Mouse (Mus musculus): ENCODE measurements at regions not wholly inside any gene's neighbourhood (a gene's known extent, or its start where the extent isn't known, plus 50 kb on each side); places are given as distances from the start of the nearest gene placed in this dataset.

GRCm38 (mm10) chr13:47505380-47505955, 383.0 kb downstream of the Rnf144b start:
- WGBS = 87% methylated on average over 15 of the region's 15 CpGs
- Histone ChIP-seq H3K4me1 (replicated peaks; ENCODE audit: control insufficient read depth, insufficient read depth, low read length) (no peaks in the 10 kb centered on the region), H3K4me2 (ENCODE audit: low read depth, low read length) (no peak overlapping the region), H3K36me3 (ENCODE audit: control insufficient read depth, insufficient read depth, low read length) (no peaks in the 10 kb centered on the region), H3K27ac (ENCODE audit: low read length) (no peak overlapping the region), H3K27me3 (ENCODE audit: control insufficient read depth, insufficient read depth, low read depth, low read length) (no peaks in the 10 kb centered on the region), H3K9ac (ENCODE audit: low read length) (no peak overlapping the region), H3K4me3 (ENCODE audit: low read length) (no peak overlapping the region), H3K9me3 (ENCODE audit: control insufficient read depth, low read length) (no peaks in the 10 kb centered on the region)
- ATAC-seq (ENCODE audit: low read depth) = no peak

- no peaks in the 10 kb centered on the region for H3K9me3 ChIP-seq (ENCODE audit: control insufficient read depth, low read length)
- no peak overlapping the region for H3K4me2 ChIP-seq (ENCODE audit: low read depth, low read length)
- ATAC-seq (ENCODE audit: low read depth) = no peak
- H3K27ac ChIP-seq (ENCODE audit: low read length) = no peak overlapping the region
- H3K27me3 ChIP-seq (ENCODE audit: control insufficient read depth, insufficient read depth, low read depth, low read length) = no peaks in the 10 kb centered on the region
- H3K4me3 ChIP-seq (ENCODE audit: low read length) = no peak overlapping the region
- H3K4me1 ChIP-seq (replicated peaks; ENCODE audit: control insufficient read depth, insufficient read depth, low read length) = no peaks in the 10 kb centered on the region
- no peak overlapping the region for H3K9ac ChIP-seq (ENCODE audit: low read length)
- H3K36me3 ChIP-seq (ENCODE audit: control insufficient read depth, insufficient read depth, low read length) = no peaks in the 10 kb centered on the region
- WGBS = 97% methylated on average over 1 of the region's 1 CpGs
These were observed 410.5 kb downstream of the Rnf144b start for GRCm38 (mm10) chr13:47532935-47533334.

- ATAC-seq (ENCODE audit: low read depth) = no peak
- 86% methylated on average over 2 of the region's 2 CpGs for WGBS
These were observed 414.7 kb downstream of the Rnf144b start for GRCm38 (mm10) chr13:47537156-47537555.

GRCm38 (mm10) chr13:47549626-47550025, 427.2 kb downstream of the Rnf144b start:
- H3K9me3 ChIP-seq (ENCODE audit: control insufficient read depth, low read length) = no peaks in the 10 kb centered on the region
- 57% methylated on average over 6 of the region's 6 CpGs for WGBS
- no peak overlapping the region for H3K4me3 ChIP-seq (ENCODE audit: low read length)
- H3K4me1 ChIP-seq (replicated peaks; ENCODE audit: control insufficient read depth, insufficient read depth, low read length) = no peaks in the 10 kb centered on the region
- H3K4me2 ChIP-seq (ENCODE audit: low read depth, low read length) = no peak overlapping the region
- H3K36me3 ChIP-seq (ENCODE audit: control insufficient read depth, insufficient read depth, low read length) = no peaks in the 10 kb centered on the region
- H3K9ac ChIP-seq (ENCODE audit: low read length) = no peak overlapping the region
- no peak for ATAC-seq (ENCODE audit: low read depth)
- no peak overlapping the region for H3K27ac ChIP-seq (ENCODE audit: low read length)
- no peaks in the 10 kb centered on the region for H3K27me3 ChIP-seq (ENCODE audit: control insufficient read depth, insufficient read depth, low read depth, low read length)

More at GRCm38 (mm10) chr13:47537156-47537555, 414.7 kb downstream of the Rnf144b start:
- no peaks in the 10 kb centered on the region for H3K36me3 ChIP-seq (ENCODE audit: control insufficient read depth, insufficient read depth, low read length)
- H3K4me2 ChIP-seq (ENCODE audit: low read depth, low read length) = no peak overlapping the region
- H3K9me3 ChIP-seq (ENCODE audit: control insufficient read depth, low read length) = no peaks in the 10 kb centered on the region
- no peak overlapping the region for H3K4me3 ChIP-seq (ENCODE audit: low read length)
- H3K27me3 ChIP-seq (ENCODE audit: control insufficient read depth, insufficient read depth, low read depth, low read length) = no peaks in the 10 kb centered on the region
- no peaks in the 10 kb centered on the region for H3K4me1 ChIP-seq (replicated peaks; ENCODE audit: control insufficient read depth, insufficient read depth, low read length)
- H3K9ac ChIP-seq (ENCODE audit: low read length) = no peak overlapping the region
- H3K27ac ChIP-seq (ENCODE audit: low read length) = no peak overlapping the region

GRCm38 (mm10) chr13:47552251-47552650, 429.8 kb downstream of the Rnf144b start:
- H3K27me3 ChIP-seq (ENCODE audit: control insufficient read depth, insufficient read depth, low read depth, low read length) = no peaks in the 10 kb centered on the region
- no peak overlapping the region for H3K4me2 ChIP-seq (ENCODE audit: low read depth, low read length)
- ATAC-seq (ENCODE audit: low read depth) = no peak
- H3K36me3 ChIP-seq (ENCODE audit: control insufficient read depth, insufficient read depth, low read length) = no peaks in the 10 kb centered on the region
- no peaks in the 10 kb centered on the region for H3K4me1 ChIP-seq (replicated peaks; ENCODE audit: control insufficient read depth, insufficient read depth, low read length)
- no peak overlapping the region for H3K27ac ChIP-seq (ENCODE audit: low read length)
- no peak overlapping the region for H3K4me3 ChIP-seq (ENCODE audit: low read length)
- H3K9me3 ChIP-seq (ENCODE audit: control insufficient read depth, low read length) = no peaks in the 10 kb centered on the region
- no peak overlapping the region for H3K9ac ChIP-seq (ENCODE audit: low read length)
- WGBS = 73% methylated on average over 3 of the region's 3 CpGs

GRCm38 (mm10) chr13:47554198-47554597, 431.7 kb downstream of the Rnf144b start:
- Histone ChIP-seq H3K27me3 (ENCODE audit: control insufficient read depth, insufficient read depth, low read depth, low read length) (no peaks in the 10 kb centered on the region), H3K36me3 (ENCODE audit: control insufficient read depth, insufficient read depth, low read length) (no peaks in the 10 kb centered on the region), H3K9me3 (ENCODE audit: control insufficient read depth, low read length) (no peaks in the 10 kb centered on the region), H3K4me1 (replicated peaks; ENCODE audit: control insufficient read depth, insufficient read depth, low read length) (no peaks in the 10 kb centered on the region), H3K4me3 (ENCODE audit: low read length) (no peak overlapping the region), H3K27ac (ENCODE audit: low read length) (no peak overlapping the region), H3K9ac (ENCODE audit: low read length) (no peak overlapping the region), H3K4me2 (ENCODE audit: low read depth, low read length) (no peak overlapping the region)
- ATAC-seq (ENCODE audit: low read depth) = no peak
- 27% methylated on average over 1 of the region's 1 CpGs for WGBS

GRCm38 (mm10) chr13:47557196-47557974, 434.9 kb downstream of the Rnf144b start:
- Histone ChIP-seq H3K4me1 (replicated peaks; ENCODE audit: control insufficient read depth, insufficient read depth, low read length) (no peaks in the 10 kb centered on the region), H3K9ac (ENCODE audit: low read length) (no peak overlapping the region), H3K27ac (ENCODE audit: low read length) (no peak overlapping the region), H3K27me3 (ENCODE audit: control insufficient read depth, insufficient read depth, low read depth, low read length) (no peaks in the 10 kb centered on the region), H3K9me3 (ENCODE audit: control insufficient read depth, low read length) (no peaks in the 10 kb centered on the region), H3K36me3 (ENCODE audit: control insufficient read depth, insufficient read depth, low read length) (no peaks in the 10 kb centered on the region), H3K4me3 (ENCODE audit: low read length) (no peak overlapping the region), H3K4me2 (ENCODE audit: low read depth, low read length) (no peak overlapping the region)
- no peak for ATAC-seq (ENCODE audit: low read depth)
- WGBS = 80% methylated on average over 7 of the region's 7 CpGs

- Histone ChIP-seq H3K27ac (ENCODE audit: low read length) (no peak overlapping the region), H3K4me3 (ENCODE audit: low read length) (no peak overlapping the region), H3K4me2 (ENCODE audit: low read depth, low read length) (no peak overlapping the region)
These were observed 440.4 kb downstream of the Rnf144b start for GRCm38 (mm10) chr13:47562836-47563235.

GRCm38 (mm10) chr13:47576516-47576915, 454.1 kb downstream of the Rnf144b start:
- Histone ChIP-seq H3K4me1 (replicated peaks; ENCODE audit: control insufficient read depth, insufficient read depth, low read length) (no peaks in the 10 kb centered on the region), H3K9ac (ENCODE audit: low read length) (no peak overlapping the region), H3K4me2 (ENCODE audit: low read depth, low read length) (no peak overlapping the region), H3K27me3 (ENCODE audit: control insufficient read depth, insufficient read depth, low read depth, low read length) (no peaks in the 10 kb centered on the region), H3K9me3 (ENCODE audit: control insufficient read depth, low read length) (no peaks in the 10 kb centered on the region), H3K27ac (ENCODE audit: low read length) (no peak overlapping the region), H3K4me3 (ENCODE audit: low read length) (no peak overlapping the region), H3K36me3 (ENCODE audit: control insufficient read depth, insufficient read depth, low read length) (no peaks in the 10 kb centered on the region)
- ATAC-seq (ENCODE audit: low read depth) = no peak
- WGBS = 60% methylated on average over 3 of the region's 3 CpGs

More at GRCm38 (mm10) chr13:47562836-47563235, 440.4 kb downstream of the Rnf144b start:
- Histone ChIP-seq H3K9me3 (ENCODE audit: control insufficient read depth, low read length) (no peaks in the 10 kb centered on the region), H3K4me1 (replicated peaks; ENCODE audit: control insufficient read depth, insufficient read depth, low read length) (no peaks in the 10 kb centered on the region), H3K9ac (ENCODE audit: low read length) (no peak overlapping the region), H3K36me3 (ENCODE audit: control insufficient read depth, insufficient read depth, low read length) (no peaks in the 10 kb centered on the region), H3K27me3 (ENCODE audit: control insufficient read depth, insufficient read depth, low read depth, low read length) (no peaks in the 10 kb centered on the region)
- ATAC-seq (ENCODE audit: low read depth) = no peak
- WGBS = 78% methylated on average over 8 of the region's 8 CpGs

Measured in lung, embryonic 16.5 days (tissue).